Mouse (Mus musculus) thymus, adult 2 months (tissue): ENCODE measurements at regions not wholly inside any gene's neighbourhood (a gene's known extent, or its start where the extent isn't known, plus 50 kb on each side); places are given as distances from the start of the nearest gene placed in this dataset.

Experiments used
- DNase-seq: peaks from one replicate; pipeline ENCODE4 v3.0.0; 2021
- H3K27ac ChIP-seq: fragments of 200-500 bp; 2 replicates; pipeline ENCODE4 v1.5.1; 2012; ENCODE audit warnings: low read length, control low read depth; ENCODE audit not compliant: control insufficient read depth, insufficient read depth
- H3K27me3 ChIP-seq: fragments of 200-500 bp; 2 replicates; pipeline ENCODE4 v1.6.1; 2012; ENCODE audit warnings: mild to moderate bottlenecking, low read length, moderate library complexity, mixed read lengths; ENCODE audit not compliant: control insufficient read depth, insufficient read depth
- H3K36me3 ChIP-seq: fragments of 200-500 bp; 2 replicates; pipeline ENCODE4 v1.6.1; 2012; ENCODE audit warnings: mild to moderate bottlenecking, low read length, moderate library complexity; ENCODE audit not compliant: control insufficient read depth, insufficient read depth
- H3K4me1 ChIP-seq: fragments of 200-500 bp; replicated peaks from 2 replicates; pipeline ENCODE4 v1.6.1; 2012; ENCODE audit warnings: low read length; ENCODE audit not compliant: control insufficient read depth, insufficient read depth
- H3K4me3 ChIP-seq: fragments of 200-500 bp; 2 replicates; pipeline ENCODE4 v1.5.1; 2012; ENCODE audit warnings: mild to moderate bottlenecking, low read length, control low read depth, moderate library complexity; ENCODE audit not compliant: control insufficient read depth, insufficient read depth
- CTCF ChIP-seq: fragments of 200-500 bp; IDR thresholded peaks from 2 replicates; pipeline ENCODE4 v1.5.1; 2012; ENCODE audit warnings: mild to moderate bottlenecking, control low read depth, low read length, moderate library complexity, borderline replicate concordance; ENCODE audit not compliant: control insufficient read depth, poor library complexity, insufficient read depth; ENCODE audit errors: extremely low read depth
- POLR2A ChIP-seq: fragments of 200-500 bp; IDR thresholded peaks from 2 replicates; pipeline ENCODE4 v1.6.1; 2012; ENCODE audit warnings: mild to moderate bottlenecking, low read length, control low read depth, moderate library complexity; ENCODE audit not compliant: control insufficient read depth, poor library complexity, insufficient read depth; ENCODE audit errors: extremely low read depth
- WGBS: fragments of 180-500 bp; shearing (Covaris S2); methylation state at CpG from one replicate; pipeline ENCODE4 v1.1.7; 2018; 5-methylcytosine and 5-hydroxymethylcytosine counted together

GRCm38 (mm10) chr10:125768281-125768680, 197.7 kb upstream of the Lrig3 start:
- WGBS = 87% methylated on average over 3 of the region's 3 CpGs
- TF ChIP-seq POLR2A (no peak), CTCF (no peak)

GRCm38 (mm10) chr10:125773541-125773940, 192.4 kb upstream of the Lrig3 start:
- DNase-seq = no peak
- WGBS = 92% methylated on average over 7 of the region's 7 CpGs
- Histone ChIP-seq H3K4me1 (no peaks in the 10 kb centered on the region), H3K27me3 (no peaks in the 10 kb centered on the region), H3K27ac (no peak overlapping the region), H3K36me3 (no peaks in the 10 kb centered on the region), H3K4me3 (no peak overlapping the region)
- no peak for TF ChIP-seq CTCF
- no peak for TF ChIP-seq POLR2A

More at GRCm38 (mm10) chr10:125768281-125768680, 197.7 kb upstream of the Lrig3 start:
- H3K36me3 ChIP-seq = no peaks in the 10 kb centered on the region
- no peak overlapping the region for H3K27ac ChIP-seq
- DNase-seq = no peak
- no peak overlapping the region for H3K4me3 ChIP-seq
- H3K4me1 ChIP-seq = no peaks in the 10 kb centered on the region
- H3K27me3 ChIP-seq = no peaks in the 10 kb centered on the region

GRCm38 (mm10) chr10:125782486-125782885, 183.5 kb upstream of the Lrig3 start:
- no peaks in the 10 kb centered on the region for H3K4me1 ChIP-seq
- H3K27ac ChIP-seq = no peak overlapping the region
- H3K36me3 ChIP-seq = no peaks in the 10 kb centered on the region
- 91% methylated on average over 6 of the region's 6 CpGs for WGBS
- TF ChIP-seq CTCF (no peak), POLR2A (no peak)
- DNase-seq = no peak
- H3K27me3 ChIP-seq = no peaks in the 10 kb centered on the region
- H3K4me3 ChIP-seq = no peak overlapping the region

GRCm38 (mm10) chr10:125784896-125785295, 181.1 kb upstream of the Lrig3 start:
- DNase-seq = no peak
- Histone ChIP-seq H3K27me3 (no peaks in the 10 kb centered on the region), H3K36me3 (no peaks in the 10 kb centered on the region), H3K27ac (no peak overlapping the region), H3K4me1 (no peaks in the 10 kb centered on the region), H3K4me3 (no peak overlapping the region)
- 47% methylated on average over 2 of the region's 2 CpGs for WGBS
- TF ChIP-seq CTCF (no peak), POLR2A (no peak)

GRCm38 (mm10) chr10:125785448-125786196, 180.3 kb upstream of the Lrig3 start:
- Histone ChIP-seq H3K27ac (no peak overlapping the region), H3K36me3 (no peaks in the 10 kb centered on the region), H3K27me3 (no peaks in the 10 kb centered on the region), H3K4me3 (no peak overlapping the region), H3K4me1 (no peaks in the 10 kb centered on the region)
- TF ChIP-seq CTCF = no peak
- TF ChIP-seq POLR2A = no peak
- WGBS = 77% methylated on average over 16 of the region's 16 CpGs
- DNase-seq = no peak

- no peaks in the 10 kb centered on the region for H3K36me3 ChIP-seq
- DNase-seq = no peak
- WGBS = 31% methylated on average over 10 of the region's 10 CpGs
- H3K4me3 ChIP-seq = no peak overlapping the region
- TF ChIP-seq CTCF = no peak
- no peak for TF ChIP-seq POLR2A
- H3K4me1 ChIP-seq = no peaks in the 10 kb centered on the region
- H3K27me3 ChIP-seq = no peaks in the 10 kb centered on the region
- no peak overlapping the region for H3K27ac ChIP-seq
Observed at GRCm38 (mm10) chr10:125786197-125786879, 179.6 kb upstream of the Lrig3 start.
